Mouse (Mus musculus): Measurements from ENCODE around the gene Lims1. TPM values are rescaled to one million over a fixed set of nuclear protein-coding genes. Genes with fewer than 3 reads are reported as not detected.

Gene Lims1
- polyA plus RNA-seq, 1 experiment from 2014 or later: 79.8 TPM

- peaks cover 13% of the 10 kb centered on the region; the same call in 1 of the 2 replicates for H3K4me1 ChIP-seq (replicated peaks; ENCODE audit: control insufficient read depth, insufficient read depth, low read length)
- H3K9ac ChIP-seq (ENCODE audit: low read depth, low read length): no peak overlapping the region
- WGBS: 32% methylated on average over 3 of the region's 3 CpGs
- H3K27ac ChIP-seq (ENCODE audit: low read depth, low read length): no peak overlapping the region
- no peak overlapping the region for H3K4me2 ChIP-seq (replicated peaks; ENCODE audit: low read depth)
- no peak for TF ChIP-seq CTCF (IDR thresholded peaks at IDR 0.05; ENCODE audit: low read depth)
- H3K4me3 ChIP-seq (ENCODE audit: low read depth, low read length): no peak overlapping the region
- no peaks in the 10 kb centered on the region; the same call in 1 of the 2 replicates for H3K36me3 ChIP-seq (ENCODE audit: control insufficient read depth, insufficient read depth)
- H3K27me3 ChIP-seq (replicated peaks; ENCODE audit: control insufficient read depth, insufficient read depth, low read length): no peaks in the 10 kb centered on the region
- no peak for ATAC-seq
- no peaks in the 10 kb centered on the region for H3K9me3 ChIP-seq (ENCODE audit: control insufficient read depth)
These were observed 46.4 kb downstream of the Lims1 start for GRCm38 (mm10) chr10:58369707-58370093.

GRCm38 (mm10) chr10:58370143-58370542 is 46.9 kb downstream of the Lims1 start:
- no peak for ATAC-seq
- H3K9me3 ChIP-seq (ENCODE audit: control insufficient read depth): no peaks in the 10 kb centered on the region
- H3K4me3 ChIP-seq (ENCODE audit: low read depth, low read length): no peak overlapping the region
- TF ChIP-seq CTCF (IDR thresholded peaks at IDR 0.05; ENCODE audit: low read depth): no peak
- no peaks in the 10 kb centered on the region for H3K27me3 ChIP-seq (replicated peaks; ENCODE audit: control insufficient read depth, insufficient read depth, low read length)
- H3K4me2 ChIP-seq (replicated peaks; ENCODE audit: low read depth): no peak overlapping the region
- peaks cover 8% of the 10 kb centered on the region; the same call in 1 of the 2 replicates for H3K4me1 ChIP-seq (replicated peaks; ENCODE audit: control insufficient read depth, insufficient read depth, low read length)
- no peak overlapping the region for H3K9ac ChIP-seq (ENCODE audit: low read depth, low read length)
- no peak overlapping the region for H3K27ac ChIP-seq (ENCODE audit: low read depth, low read length)
- no peaks in the 10 kb centered on the region; the same call in 1 of the 2 replicates for H3K36me3 ChIP-seq (ENCODE audit: control insufficient read depth, insufficient read depth)

GRCm38 (mm10) chr10:58370559-58370958 is 47.3 kb downstream of the Lims1 start:
- Histone ChIP-seq H3K4me2 (replicated peaks; ENCODE audit: low read depth) (no peak overlapping the region), H3K27me3 (replicated peaks; ENCODE audit: control insufficient read depth, insufficient read depth, low read length) (no peaks in the 10 kb centered on the region), H3K36me3 (ENCODE audit: control insufficient read depth, insufficient read depth) (no peaks in the 10 kb centered on the region; the same call in 1 of the 2 replicates), H3K4me1 (replicated peaks; ENCODE audit: control insufficient read depth, insufficient read depth, low read length) (peaks cover 8% of the 10 kb centered on the region; the same call in 1 of the 2 replicates), H3K27ac (ENCODE audit: low read depth, low read length) (no peak overlapping the region), H3K4me3 (ENCODE audit: low read depth, low read length) (no peak overlapping the region), H3K9me3 (ENCODE audit: control insufficient read depth) (no peaks in the 10 kb centered on the region), H3K9ac (ENCODE audit: low read depth, low read length) (no peak overlapping the region)
- ATAC-seq: no peak
- no peak for TF ChIP-seq CTCF (IDR thresholded peaks at IDR 0.05; ENCODE audit: low read depth)

- Histone ChIP-seq H3K4me2 (replicated peaks; ENCODE audit: low read depth) (peak overlapping the region; percentile 57), H3K9me3 (ENCODE audit: control insufficient read depth) (no peaks in the 10 kb centered on the region), H3K36me3 (ENCODE audit: control insufficient read depth, insufficient read depth) (no peaks in the 10 kb centered on the region; the same call in 1 of the 2 replicates), H3K4me3 (ENCODE audit: low read depth, low read length) (peak overlapping the region; percentile 16; the same call in 1 of the 2 replicates), H3K27me3 (replicated peaks; ENCODE audit: control insufficient read depth, insufficient read depth, low read length) (no peaks in the 10 kb centered on the region), H3K9ac (ENCODE audit: low read depth, low read length) (no peak overlapping the region), H3K27ac (ENCODE audit: low read depth, low read length) (peak overlapping the region; percentile 77), H3K4me1 (replicated peaks; ENCODE audit: control insufficient read depth, insufficient read depth, low read length) (peaks cover 8% of the 10 kb centered on the region; the same call in 1 of the 2 replicates)
- WGBS: 18% methylated on average over 14 of the region's 14 CpGs
- peak; percentile 80 for ATAC-seq
- no peak for TF ChIP-seq CTCF (IDR thresholded peaks at IDR 0.05; ENCODE audit: low read depth)
These were observed 48.1 kb downstream of the Lims1 start for GRCm38 (mm10) chr10:58371279-58371842.

- Histone ChIP-seq H3K4me1 (replicated peaks; ENCODE audit: control insufficient read depth, insufficient read depth, low read length) (peaks cover 8% of the 10 kb centered on the region; the same call in 1 of the 2 replicates), H3K27ac (ENCODE audit: low read depth, low read length) (no peak overlapping the region), H3K4me3 (ENCODE audit: low read depth, low read length) (no peak overlapping the region), H3K4me2 (replicated peaks; ENCODE audit: low read depth) (no peak overlapping the region), H3K9ac (ENCODE audit: low read depth, low read length) (no peak overlapping the region), H3K9me3 (ENCODE audit: control insufficient read depth) (no peaks in the 10 kb centered on the region), H3K36me3 (ENCODE audit: control insufficient read depth, insufficient read depth) (no peaks in the 10 kb centered on the region; the same call in 1 of the 2 replicates), H3K27me3 (replicated peaks; ENCODE audit: control insufficient read depth, insufficient read depth, low read length) (no peaks in the 10 kb centered on the region)
- ATAC-seq: no peak
- TF ChIP-seq CTCF (IDR thresholded peaks at IDR 0.05; ENCODE audit: low read depth): no peak
- 70% methylated on average over 6 of the region's 6 CpGs for WGBS
These were observed 49.3 kb downstream of the Lims1 start for GRCm38 (mm10) chr10:58372430-58373030.

GRCm38 (mm10) chr10:58373829-58374228 is 50.6 kb downstream of the Lims1 start:
- Histone ChIP-seq H3K9ac (ENCODE audit: low read depth, low read length) (no peak overlapping the region), H3K4me3 (ENCODE audit: low read depth, low read length) (no peak overlapping the region), H3K4me1 (replicated peaks; ENCODE audit: control insufficient read depth, insufficient read depth, low read length) (peaks cover 8% of the 10 kb centered on the region; the same call in 1 of the 2 replicates), H3K27ac (ENCODE audit: low read depth, low read length) (no peak overlapping the region), H3K9me3 (ENCODE audit: control insufficient read depth) (no peaks in the 10 kb centered on the region), H3K27me3 (replicated peaks; ENCODE audit: control insufficient read depth, insufficient read depth, low read length) (no peaks in the 10 kb centered on the region), H3K4me2 (replicated peaks; ENCODE audit: low read depth) (no peak overlapping the region), H3K36me3 (ENCODE audit: control insufficient read depth, insufficient read depth) (no peaks in the 10 kb centered on the region; the same call in 1 of the 2 replicates)
- no peak for ATAC-seq
- TF ChIP-seq CTCF (IDR thresholded peaks at IDR 0.05; ENCODE audit: low read depth): no peak

Measured in intestine, postnatal 0 days (tissue).